Mouse (Mus musculus) inflammation-experienced regulatory T-cells, adult 6 months (primary cell): ENCODE results near the gene Snx4. TPM values are rescaled to one million over a fixed set of nuclear protein-coding genes. Genes with fewer than 3 reads are reported as not detected.

Experiments used
- ATAC-seq: one replicate; pipeline ENCODE4 v1.8.0; 2017
- polyA plus RNA-seq, 3 experiments: library from polyadenylated mRNA; unstranded; fragments of 100-300 nt; shearing (Covaris generic); gene quantifications; one replicate each; pipeline ENCODE4 v1.2.1; 2017

Gene Snx4
- polyA plus RNA-seq, 3 experiments from 2014 or later, result 87.4 to 113 (median 101) TPM

DNA sequence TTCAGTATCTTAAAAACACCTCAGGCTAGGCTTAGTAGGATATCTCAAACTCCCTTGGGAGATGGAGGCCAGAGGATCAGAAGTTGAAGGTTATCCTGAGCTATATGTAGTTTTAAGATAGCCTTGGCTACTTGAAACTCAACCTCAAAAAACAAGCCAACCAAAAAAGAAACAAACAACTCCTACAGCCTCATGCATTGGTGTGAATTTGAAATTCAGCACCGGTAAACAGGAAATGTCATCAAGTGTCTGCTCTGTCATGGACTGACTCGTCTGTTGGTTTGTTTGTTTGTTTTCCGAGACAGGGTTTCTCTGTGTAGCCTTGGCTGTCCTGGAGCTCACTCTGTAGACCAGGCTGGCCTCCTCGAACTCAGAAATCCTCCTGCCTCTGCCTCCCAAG, 20.6 kb downstream of the Snx4 start:
- ATAC-seq, result no peak

DNA sequence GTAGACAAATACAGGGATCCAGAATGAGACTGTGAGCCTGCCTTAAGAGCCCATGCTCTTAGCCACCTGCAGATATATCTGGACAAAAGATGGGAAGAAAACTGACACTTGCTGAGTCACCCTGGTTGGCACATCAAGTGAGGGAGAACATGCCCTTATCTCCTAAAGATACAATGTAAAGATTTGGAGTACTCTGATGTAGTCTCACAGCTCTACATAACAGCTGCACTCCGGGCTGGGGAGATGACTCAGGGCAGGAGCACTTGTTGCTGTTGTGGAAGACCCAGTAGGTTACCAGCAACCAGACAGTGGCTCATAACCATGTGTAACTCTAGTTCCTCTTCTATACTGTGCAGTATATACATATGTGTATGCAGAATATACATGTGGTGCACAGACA, 31.8 kb downstream of the Snx4 start:
- no peak for ATAC-seq

DNA sequence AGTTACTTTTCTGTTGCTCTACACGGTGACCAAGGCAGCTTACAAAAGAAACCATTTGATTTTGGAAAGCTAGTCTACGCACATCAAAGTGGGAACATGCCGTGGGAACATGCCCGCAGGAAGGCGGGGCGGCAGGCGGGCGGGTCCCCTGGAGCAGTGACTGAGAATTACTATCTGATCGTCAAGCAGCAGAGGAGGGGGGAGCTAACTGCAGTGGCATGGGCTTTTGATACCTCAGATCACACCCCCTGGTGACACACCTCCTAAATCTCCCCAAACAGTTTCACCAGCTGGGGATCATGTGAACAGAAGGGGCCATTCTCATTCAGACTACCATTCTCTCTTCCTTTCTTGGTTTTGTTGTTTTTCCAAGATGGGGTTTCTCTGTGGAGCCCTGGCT, 37.3 kb downstream of the Snx4 start:
- no peak for ATAC-seq

DNA sequence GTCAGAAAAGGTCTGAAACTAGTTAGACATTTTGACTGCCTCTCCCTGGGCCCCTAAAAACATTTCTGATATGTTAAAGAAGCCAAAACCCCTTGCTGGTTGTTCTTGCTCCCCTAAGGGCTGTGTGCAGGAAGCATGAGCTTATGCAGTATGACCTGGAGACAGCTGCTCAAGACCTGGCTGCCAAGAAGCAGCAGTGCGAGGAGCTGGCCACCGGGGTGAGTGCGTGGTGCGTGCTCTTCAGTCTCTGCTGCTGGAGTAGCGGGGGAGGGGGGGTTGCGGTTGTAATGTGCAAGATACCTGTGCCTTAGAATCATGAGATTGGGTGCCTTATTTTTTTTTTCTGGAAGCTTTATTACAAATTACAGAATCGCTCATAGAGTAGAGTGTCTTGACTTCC, 38.7 kb downstream of the Snx4 start:
- ATAC-seq, result no peak

DNA sequence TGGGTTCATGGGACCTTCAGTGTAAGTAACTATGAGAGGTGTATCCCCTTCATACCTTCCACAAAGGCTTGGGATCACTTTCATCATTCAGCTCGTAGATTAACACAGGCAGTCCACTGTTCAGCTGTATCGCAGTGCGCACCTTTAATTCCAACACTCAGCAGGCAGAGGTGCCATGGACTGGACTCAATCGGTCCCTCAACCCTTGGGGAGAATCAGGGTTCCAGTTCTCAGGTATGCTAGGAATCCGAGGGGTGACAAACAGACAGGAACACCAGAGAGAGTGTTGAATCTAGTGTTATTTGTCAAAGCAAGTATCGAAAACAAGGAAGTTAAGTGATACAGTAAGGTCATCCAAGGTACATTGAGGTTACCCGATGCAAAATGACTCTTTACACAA, 41.0 kb downstream of the Snx4 start:
- no peak for ATAC-seq

DNA sequence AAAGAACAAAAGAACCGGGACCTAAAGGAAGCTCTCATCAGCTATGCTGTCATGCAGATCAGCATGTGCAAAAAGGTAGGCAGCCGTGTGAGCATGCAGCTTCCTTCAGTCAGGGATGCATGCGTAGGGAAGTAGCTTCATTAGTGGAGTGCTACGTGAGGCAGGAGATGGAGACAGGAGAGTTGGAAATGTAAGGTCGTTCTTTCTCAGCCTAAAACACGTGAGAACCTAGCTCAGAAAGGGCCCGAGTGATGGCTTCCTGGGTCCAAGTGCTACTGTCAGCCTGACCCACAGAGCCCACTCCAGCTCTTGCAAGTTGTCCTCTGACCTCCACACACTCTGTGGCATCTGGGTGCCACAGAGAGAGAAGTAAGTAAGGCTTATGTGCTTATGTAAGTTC, 43.4 kb downstream of the Snx4 start:
- no peak for ATAC-seq

DNA sequence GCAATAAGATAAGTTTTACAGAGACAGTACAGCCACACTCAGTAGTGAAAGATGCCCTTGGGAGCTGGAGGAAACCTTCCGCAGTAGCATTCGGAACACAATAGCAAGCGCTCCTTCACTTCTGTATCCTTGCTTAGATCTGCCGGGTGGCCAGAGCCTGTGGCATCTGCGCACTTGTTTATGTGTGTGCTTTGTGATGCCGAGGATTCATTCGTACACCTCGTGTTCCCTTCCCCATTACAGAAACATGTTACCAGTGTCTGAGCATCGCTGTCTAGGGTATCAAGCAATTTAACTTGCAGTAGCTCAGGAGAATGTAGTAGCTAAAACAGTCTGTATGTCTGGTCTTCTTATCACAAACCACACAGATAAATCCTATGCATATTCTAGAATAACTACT, 44.1 kb downstream of the Snx4 start:
- no peak for ATAC-seq

DNA sequence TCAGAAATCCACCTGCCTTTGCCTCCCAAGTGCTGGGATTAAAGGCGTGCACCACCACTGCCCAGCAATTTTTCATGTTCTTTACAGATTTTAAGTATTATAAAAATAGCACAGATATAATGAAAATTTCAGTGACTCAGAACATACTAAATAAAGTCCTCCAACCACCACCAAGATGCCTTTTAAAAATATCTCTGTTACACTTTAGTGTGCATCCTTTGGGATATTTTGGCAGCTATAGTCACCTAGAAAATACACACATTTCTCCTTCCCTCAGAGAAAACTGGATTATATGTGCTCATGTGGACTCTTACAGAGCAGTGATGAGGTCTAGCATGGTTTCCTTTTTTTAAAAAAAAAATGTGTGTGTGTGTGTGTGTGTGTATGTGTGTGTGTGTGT, 46.3 kb downstream of the Snx4 start:
- no peak for ATAC-seq

DNA sequence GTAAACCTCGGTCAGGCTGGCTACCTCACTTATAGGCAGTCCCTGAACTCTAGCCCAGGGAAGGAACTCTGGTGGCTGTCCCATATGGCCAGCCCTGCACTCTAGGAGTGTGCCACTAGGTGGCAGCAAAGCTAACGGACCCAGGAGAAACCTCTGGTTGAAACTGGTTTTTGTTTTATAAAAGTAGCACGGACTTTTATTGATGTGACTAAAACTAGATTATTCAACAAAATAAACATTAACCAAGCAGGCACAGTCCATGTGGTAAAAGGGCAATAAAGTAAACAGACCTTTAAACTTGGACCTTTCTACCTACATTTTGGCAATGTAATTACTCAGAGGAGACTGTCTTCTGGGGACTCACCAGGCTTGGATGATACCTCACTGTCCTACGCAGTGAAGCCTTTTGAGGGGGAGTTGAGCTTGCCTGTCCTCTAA, 55.4 kb downstream of the Snx4 start:
- ATAC-seq, result peak; percentile 81

DNA sequence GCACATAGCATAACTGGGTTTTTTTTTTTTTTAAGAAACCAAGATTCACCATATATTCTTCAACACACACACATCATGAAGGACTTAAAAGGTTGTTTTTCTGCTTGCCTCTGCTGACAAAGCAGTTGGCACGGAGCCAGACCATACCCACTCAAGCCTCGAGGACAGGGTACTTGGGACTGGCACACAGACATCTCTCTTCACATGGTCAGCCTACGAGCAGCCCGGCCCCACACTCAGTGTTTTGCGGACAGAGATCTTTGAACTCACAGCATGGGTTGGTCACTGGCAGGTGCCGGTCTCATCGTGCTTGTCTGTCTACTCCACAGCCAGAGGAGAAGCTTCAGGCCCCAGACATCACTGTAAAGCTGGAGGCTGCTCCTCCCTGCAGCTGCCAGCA, 56.5 kb downstream of the Snx4 start:
- no peak for ATAC-seq

DNA sequence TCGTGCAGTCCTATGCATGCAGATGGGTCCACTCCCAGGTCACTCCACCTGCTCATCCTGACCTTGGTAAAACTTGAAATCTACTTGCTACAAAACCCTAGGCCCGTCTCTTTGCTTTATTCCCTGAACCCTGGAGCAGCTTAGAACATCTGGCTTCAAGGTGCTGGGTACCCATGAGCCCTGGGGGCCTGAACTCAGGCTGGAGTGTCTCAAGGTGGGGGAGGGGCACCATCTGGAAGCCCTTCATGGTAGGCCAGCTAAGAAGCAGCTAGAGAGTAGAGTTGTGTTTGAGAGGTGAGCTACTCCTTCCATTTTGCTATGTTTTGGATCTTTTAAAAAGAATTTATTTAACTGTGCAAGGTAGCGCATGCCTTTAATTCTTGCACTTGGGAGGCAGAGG, 57.8 kb downstream of the Snx4 start:
- ATAC-seq, result no peak

DNA sequence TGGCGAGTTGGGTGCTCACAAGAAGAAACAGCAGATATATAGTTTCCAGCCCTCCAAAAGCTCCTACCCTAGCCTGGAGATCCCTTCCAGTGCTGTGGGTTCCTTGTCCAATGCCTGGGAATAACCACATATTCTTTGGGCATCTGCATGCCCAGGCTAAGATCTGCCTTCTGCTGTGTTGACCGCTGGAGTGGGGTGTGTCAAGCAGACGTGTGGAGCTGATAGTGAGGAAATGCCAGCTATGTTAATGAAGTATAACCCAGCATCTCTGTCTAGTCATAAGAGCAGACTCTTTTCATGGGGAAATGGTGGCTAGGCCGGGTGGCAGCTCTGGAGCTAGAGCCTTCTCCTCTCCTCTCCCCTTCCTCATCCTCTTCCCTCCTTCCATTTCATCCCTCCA, 64.4 kb downstream of the Snx4 start:
- no peak for ATAC-seq

DNA sequence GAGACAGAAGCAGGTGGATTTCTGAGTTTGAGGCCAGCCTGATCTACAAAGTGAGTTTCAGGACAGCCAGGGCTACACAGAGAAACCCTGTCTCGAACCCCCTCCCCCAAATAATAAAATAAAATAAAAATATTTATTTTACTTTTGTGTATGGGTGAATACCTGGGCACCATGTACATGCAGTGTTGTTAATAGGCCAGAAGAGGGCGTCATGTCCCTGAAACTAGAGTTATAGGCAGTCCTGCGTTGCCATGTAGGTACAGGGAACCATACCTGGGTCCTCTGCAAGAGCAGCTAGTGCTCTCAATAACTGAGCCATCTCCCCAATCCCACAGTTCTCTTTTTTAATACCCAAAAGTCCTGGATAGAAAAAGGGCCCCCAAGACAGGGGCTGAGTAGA, 66.4 kb downstream of the Snx4 start:
- ATAC-seq, result no peak

DNA sequence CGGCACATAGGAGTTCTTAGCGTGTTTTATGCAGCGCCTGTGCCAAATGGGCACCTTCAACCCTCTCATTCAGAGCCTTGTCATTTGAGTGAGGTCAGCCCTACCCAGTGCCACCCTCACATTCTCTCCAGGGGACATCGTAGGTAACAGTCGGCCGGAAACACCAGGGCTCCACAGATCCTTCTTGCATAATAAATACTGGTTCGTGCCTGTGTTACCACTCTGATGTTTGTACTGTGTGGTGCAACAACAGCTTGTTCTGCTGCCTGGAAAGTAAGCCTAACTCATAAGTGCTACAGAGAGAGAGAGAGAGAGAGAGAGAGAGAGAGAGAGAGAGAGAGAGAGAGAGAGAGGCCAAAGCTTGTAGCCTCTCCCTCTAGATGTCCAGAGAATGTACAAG, 66.8 kb downstream of the Snx4 start:
- no peak for ATAC-seq

DNA sequence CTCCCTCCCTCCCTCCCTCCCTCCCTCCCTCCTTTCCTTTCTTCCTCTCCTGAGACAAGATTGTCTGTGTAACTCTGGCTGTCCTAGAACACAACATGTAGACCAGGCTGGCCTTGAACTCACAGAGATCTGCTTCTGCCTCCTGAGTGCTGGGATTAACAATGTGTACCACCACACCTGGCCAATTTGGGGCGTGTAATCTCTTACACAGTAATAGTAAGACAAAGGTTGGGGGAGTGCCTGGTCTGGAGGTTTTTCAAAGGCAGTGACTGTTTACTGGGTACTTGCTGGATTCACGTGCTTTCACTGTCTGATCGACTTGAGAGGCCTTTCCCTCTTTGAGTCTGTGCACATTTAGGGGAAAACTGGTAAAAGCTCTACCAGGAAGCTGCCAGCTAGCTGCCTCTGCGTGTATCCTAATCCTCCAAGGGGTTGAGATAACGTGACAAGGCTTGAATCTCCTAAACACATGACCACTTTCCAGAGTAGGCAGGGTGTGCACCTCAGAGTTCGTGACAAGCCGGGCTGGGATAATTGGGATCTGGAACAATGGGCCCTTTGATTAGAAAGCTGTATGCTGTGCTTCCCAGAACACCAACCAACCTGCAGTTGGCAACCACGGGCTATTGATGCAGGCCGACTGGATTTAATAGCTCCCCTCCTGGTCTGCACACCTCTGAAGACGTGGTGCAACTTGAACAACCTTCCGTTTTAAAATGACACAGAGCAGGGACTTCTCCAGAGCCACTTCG, 74.6 kb downstream of the Snx4 start:
- no peak for ATAC-seq

DNA sequence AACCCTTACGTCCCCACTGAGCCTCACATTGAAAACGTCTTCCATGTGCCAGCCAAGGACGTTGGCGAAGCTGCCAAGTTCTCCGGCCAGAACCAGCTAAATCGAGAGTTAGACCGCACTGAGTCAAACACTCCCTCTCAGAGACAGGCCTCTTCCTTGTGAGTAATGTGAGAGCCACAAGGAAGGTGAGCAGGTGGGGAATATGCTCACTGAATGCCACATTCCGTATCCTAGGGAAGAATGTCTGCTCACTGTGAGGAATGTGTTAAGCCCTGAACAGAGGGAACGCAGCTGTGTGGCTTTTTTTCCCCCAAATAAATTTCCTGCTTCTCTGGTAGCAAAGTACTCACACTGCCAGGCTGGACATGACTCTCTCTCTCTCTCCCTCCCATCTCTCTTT, 75.3 kb downstream of the Snx4 start:
- ATAC-seq, result no peak

DNA sequence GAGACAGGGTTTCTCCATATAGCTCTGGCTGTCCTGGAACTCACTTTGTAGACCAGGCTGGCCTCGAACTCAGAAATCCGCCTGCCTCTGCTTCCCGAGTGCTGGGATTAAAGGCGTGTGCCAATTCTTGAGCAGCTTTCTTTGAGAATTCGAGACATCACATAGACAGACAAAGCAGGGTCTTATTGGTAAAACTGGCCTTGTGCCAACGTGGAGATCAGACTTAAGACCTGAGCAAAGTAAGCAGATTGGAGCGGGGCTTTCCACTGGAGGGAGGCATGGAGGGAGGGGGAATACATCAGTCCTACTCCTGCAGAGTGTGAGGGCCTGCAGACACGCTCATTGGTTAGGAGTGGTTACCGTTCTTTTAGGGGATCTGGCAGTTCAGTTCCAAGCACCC, 75.9 kb downstream of the Snx4 start:
- ATAC-seq, result no peak

DNA sequence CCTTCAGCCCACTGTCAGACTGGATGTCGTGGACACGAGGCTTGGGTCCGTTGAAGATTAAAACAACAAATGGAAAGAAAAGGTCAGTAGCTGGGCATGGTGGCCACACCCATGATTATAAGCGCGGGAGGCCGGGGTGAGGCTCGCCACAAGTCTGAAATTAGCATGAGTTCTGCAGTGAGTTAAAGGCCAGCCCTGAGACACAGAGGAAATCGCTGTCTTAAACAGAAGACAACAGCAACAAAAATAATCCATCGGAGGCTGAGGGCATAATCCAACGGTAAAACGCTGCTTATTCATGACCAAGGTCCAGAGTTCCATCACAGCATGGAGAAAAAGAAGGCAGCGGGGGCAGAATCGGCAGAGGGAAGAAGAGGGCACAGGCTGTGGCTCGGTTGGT, 81.8 kb downstream of the Snx4 start:
- no peak for ATAC-seq

DNA sequence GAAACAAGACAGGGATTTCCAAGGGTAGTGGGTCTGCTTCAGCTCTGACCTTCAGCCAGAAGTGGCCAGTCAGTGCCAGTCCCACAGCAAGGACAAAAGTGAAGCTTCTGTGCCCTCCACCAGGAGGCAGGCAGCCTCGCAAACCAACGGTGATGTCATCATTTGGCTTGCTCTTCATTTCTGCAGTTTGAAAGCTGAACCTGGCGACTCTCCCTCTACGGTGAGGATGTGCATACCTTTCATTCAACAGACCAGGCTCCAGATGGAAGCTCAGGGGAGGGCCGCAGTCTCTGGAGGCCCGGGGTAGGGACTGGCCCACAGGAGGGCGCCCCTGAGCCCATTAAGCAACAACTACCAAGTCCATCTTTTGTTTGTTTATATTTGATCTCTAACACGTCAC, 85.9 kb downstream of the Snx4 start:
- peak; percentile 89 for ATAC-seq

DNA sequence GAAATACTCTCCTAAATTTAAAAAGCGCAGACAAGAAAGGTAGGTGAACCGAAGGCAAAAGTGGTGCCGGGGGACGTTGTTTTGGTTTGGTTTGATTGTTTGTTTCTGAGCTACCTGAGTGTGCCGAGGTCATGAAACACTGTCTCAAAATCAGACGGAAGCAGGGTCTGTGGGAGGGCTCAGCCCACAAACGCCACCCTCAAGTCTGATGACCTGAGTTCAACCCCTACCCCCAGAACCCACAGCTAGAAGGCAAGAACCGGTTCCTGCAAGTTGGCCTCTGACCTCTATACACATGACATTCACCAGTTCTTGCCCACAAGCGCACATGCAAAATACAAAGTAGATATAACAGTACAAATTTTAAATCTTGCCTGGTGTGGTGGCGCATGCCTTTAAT, 86.4 kb downstream of the Snx4 start:
- ATAC-seq, result peak; percentile 42

DNA sequence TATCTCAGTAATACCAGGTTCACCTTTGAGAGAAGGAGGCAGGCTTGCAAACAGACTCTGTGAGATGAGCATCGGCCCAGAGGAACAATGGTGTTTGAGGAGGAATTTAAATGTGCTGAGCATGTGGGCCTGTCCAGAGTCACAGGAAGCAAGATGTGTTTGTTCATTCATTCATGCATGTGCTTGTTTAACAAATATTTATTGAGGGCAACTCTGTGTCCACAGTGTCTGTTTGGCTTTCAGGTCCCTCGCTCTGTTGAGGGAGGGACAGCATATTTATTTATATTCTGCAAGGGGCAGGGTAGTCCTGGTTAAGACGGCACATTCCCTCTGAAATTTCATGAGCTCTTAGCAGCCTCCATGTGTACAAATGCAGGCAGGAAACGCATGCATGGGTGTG, 87.2 kb downstream of the Snx4 start:
- ATAC-seq, result no peak

DNA sequence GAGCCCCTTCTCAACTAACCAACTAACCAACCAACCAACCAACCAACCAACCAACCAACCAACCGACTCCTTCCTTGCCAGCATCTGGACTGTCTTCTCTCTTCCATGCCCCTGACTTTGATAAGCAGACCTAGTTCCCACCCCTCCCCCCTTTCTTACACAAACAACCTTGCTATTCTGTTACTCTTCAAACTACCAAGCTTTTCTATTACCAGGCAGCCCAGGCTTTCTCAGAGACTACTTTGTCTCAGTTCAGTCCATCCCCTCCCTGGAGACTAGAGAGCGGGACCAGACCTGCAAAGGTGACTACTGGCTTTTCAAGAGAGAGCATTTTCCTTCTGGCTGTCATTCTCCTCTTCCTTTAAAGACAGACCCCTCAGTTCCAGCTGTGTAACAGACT, 88.2 kb downstream of the Snx4 start:
- ATAC-seq, result no peak

DNA sequence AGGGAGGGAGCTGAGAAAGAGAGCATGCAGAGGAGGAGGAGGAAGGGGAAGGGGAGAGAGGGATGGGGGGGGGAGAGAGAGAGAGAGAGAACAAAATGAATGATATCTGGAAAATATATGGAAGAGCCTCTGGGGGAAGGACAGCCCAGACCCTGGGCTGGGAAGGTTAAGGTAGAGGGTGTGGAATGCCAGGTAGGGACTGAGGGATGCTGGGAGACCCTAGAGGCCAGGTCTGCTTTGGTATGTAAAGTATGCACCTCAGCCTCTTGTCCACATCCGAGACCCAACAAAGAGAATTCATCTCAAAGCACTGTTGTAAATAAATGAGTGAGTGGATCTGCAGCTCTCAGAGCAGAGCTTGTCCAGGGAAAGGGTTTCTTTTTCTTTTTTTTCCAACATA, 91.1 kb downstream of the Snx4 start:
- no peak for ATAC-seq

DNA sequence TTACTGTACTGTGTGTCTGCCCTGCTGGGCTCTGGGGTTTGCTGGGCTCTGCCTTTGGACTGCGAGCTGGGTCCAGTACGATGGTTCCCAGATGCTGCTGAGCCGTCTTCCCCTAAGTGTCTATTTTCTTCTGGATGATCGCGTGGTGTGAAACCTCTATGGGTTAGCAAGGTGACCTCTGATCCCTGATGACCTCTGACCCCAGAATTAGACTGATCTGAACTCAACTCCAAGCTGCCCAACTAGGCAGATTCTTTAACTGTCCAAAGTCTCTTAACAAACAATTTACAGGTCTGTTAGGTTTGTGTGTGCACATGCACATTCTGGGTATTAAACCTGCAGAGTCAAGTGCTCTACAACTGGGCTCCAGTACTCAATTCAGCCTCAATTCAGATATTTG, 91.9 kb downstream of the Snx4 start:
- ATAC-seq, result no peak

DNA sequence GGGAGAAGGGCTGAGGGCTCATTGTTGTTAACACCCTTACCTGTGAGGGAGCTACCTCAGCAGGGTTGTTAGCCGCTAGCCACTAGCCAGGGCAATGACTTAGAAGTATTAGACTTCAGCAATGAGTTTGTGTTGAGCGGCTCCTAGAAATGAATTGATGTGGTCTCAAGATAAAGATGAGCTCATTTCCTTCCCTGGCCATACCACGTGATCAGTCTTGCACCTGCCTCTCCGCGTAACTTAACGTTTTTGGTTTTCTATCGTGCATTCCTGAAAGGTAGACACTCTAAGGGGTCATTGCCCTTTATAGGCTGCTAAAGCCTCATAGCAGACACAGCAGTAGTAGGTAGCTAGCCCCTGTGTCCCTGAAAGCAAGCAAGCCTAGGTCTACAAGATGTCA, 92.4 kb downstream of the Snx4 start:
- peak; percentile 91 for ATAC-seq
